Mouse (Mus musculus) layer of hippocampus, postnatal 10 days (tissue): Measurements from ENCODE around the gene Aif1l. TPM values are rescaled to one million over a fixed set of nuclear protein-coding genes. Genes with fewer than 3 reads are reported as not detected.
A peak's percentile ranks its signal among the peaks of the same experiment; 100 is the strongest.

ENCODE experiments used
- DNase-seq, 2 experiments: peaks; one replicate each; pipeline ENCODE4 v3.0.0; 2021; ENCODE audit warnings: low spot score in 2 of 2
- total RNA-seq, 2 experiments: library from RNA; stranded (reverse); gene quantifications; 2 replicates each; pipeline ENCODE4 v1.2.3; 2021

Aif1l gene
- total RNA-seq, 2 experiments from 2014 or later: 8.6 to 8.8 TPM

DNA sequence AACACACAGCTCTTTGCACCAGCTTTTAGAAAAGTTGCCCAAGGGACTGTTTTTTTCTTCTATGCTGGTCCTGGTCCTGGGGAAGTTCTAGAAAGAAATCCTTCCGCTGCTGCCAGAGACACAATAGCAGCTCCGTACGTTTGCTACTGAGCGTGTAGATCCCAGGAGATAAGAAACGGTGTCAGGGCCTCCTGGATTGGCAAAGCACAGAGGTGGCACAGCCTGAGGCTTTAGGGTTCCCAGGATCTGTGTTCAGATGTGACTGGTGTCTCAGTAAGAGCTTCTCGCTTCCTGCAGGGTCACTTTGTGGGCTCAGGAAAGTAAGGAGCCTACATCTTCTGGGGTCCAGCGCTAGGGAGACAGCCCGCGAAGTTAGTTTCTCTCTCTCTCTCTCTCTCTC is 1.0 kb downstream of the Aif1l start:
- no peak for DNase-seq

DNA sequence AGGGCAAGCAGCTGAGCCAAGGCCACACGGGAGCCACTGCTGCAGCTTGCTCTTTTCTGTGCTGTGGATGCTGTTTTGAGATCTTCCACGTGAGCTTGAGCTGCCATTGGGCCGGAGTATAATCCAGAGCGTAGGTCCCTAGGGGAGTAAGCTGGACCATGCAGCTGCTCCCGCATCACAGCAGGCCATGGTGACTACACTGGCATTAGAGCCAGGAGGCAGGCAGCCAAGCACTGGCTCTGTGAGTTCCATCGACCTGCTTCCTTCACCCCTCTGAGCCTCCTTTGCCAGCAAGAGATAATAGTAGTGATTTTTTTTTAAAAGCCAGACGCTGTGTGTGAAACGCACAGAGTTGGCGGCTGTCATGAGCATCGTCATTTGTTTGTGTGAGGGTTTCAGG is 2.3 kb downstream of the Aif1l start:
- DNase-seq: peak; percentile 41 to 43

DNA sequence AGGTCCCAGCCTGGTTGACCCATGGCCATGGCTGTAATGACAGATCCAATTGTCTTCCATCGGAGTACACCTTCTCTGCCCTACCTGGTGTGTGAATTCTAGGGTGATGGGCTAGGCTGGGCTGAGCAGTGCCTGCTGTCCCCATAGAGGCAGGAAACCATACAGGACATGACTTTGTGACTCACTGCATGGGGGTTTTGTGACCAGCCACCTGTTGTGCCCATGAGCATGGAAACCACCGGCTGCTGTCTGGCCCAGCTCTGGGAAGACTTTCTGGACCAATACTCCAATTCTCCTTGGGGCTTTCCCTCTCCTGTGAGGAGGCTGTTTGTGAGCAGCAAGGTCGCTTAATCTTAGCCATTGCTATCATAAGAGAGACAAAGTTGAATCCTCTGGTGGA is 2.8 kb downstream of the Aif1l start:
- no peak for DNase-seq

DNA sequence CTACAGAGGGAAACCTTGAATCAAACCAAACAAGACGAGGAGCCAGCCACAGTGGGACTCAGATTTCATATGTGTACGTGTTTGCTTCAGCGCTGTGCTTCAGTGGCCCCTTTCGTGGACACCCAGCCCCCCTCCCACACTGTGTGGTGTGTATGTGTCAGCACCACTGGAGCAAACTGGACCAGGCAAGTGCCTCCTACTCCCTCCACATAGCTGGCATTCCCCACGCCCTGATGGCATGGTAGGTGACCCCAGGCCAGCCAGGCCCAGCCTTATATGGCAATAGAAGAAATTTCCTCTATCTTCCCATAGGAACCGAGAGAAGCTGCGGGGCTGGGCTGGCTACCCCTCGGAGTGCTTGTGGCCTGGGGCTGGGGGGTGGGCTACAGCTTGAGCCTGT is 3.7 kb downstream of the Aif1l start:
- no peak for DNase-seq

DNA sequence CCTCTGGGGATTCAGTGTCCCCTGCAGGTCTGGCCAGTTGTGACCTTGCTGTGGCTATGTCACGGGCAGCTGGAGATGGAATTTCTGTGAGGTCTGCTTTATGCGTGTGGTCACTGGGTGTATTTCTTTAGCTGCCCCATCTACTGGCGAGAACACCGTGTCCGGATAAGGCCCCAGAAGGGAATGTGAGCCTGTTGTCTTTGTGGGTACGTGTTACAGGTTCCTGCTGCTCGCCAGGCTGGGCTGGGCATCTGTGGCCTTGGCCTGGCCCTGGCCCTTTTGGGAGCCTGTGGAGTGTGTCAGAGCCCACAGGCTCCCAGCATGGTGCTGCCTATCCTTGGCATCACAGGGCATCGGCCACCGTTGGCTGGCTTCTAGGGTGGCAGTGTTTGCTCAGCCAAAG is 4.8 kb downstream of the Aif1l start:
- DNase-seq: peak in 1 of 2 experiments; percentile 24

DNA sequence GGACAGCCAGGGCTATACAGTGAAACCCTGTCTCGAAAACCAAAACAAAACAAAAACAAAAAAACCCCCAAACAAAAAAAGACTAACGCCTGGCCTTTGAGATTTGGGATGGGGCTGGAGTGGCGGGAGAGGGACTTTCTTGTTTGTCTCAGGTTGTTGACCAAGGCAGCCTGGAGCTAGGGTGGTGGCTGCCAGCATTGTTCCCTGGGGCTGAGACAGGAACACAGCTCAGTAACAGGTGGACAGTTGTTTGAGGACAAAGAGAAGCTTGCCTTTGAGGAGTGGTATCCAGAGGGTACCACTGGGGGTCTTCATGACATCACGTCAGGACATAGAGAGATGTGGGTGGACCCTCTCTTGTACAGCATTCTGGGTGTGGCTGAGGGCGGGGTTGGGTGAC is 5.7 kb downstream of the Aif1l start:
- no peak for DNase-seq

DNA sequence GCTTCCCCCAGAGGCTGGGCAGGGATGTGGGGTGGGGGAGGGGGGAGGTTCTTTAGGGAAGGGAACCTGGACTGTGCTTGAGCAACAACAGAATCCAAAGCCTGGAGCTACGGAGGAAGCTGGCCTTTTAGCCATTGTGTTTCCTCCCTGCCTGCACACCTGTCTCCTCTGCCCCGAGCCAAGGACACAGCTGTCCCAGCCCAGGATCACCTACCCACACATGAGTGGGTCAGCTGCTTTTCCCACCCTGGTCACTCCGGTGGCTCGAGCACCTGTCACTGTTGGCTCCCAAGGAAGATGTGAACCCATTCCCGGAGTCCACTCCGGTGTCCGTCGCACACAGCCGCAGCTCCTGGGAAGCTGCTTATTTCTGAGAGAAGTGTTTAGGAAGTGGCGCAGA is 7.3 kb downstream of the Aif1l start:
- DNase-seq: no peak

DNA sequence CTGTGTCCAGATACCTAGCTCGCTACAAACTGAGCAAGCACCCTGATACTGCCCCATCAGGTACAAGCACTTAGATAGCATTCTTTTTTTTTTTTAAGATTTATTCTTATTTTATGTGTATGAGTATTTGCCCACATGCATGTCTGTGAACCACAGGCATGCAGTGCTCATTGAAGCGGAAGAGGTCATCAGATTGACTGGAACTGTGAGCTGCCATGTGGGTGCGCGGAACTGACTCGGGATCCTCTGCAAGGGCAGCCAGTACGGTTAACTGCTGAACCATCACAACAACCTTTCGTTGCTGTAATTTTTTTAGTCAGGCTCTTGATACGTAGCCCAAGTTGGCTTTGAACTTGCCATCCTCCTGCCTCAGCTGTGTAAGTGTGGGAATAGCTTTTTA is 11.0 kb downstream of the Aif1l start:
- no peak for DNase-seq

DNA sequence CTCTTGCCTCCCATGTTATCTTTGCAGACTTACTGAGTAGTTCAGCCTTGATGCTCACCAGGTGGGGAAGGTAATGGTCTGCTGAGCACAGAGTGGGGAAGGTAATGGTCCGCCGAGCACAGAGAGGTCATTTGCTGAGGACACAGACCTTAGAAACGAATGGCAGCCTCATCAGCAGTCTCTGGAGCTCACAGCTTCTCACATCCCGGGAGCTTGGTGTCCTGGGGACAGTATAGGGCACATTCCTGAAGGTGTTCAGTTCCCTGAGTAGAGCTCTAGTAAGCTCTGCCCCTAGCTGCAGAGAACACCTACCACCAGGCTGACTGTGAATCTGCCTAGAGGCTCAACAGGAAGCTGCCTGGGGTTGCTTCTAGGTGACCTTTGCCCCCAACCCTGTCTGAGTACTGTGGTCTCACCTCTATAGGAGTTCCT is 11.9 kb downstream of the Aif1l start:
- DNase-seq: no peak

DNA sequence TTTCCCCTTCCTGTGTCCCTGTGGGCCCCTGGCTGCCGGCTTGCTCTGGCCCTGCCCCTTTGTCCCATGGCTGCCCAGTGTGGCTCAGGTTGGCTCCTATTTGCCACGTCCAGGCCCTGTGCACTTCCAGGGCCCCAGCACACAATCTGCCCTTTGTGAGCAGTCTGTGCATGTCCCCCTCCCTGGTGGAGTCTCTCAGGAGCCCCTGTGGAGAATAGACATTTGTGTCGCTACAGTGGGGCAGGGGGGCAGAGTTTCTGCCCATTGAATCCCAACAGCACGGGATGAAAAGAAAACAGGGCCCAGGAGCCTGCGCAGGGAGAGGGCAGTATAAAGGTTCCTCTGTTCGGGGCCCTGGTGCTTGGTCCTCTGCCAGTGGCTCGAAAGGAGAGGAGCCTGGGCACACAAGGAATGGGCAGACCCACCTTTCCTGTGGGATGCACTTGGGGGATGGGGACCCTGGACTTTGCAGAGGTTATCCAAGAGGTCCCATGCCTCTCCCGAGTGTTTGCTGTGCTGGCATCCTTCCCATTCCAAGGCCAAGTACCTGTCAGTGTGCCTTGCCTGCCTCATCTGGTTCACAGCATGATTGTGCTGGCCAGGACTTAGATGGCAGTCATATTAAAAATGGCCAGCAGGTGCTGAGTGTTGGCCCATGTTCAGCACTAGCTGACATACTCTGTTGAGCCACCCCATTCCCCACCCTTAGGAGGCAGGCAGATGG is 12.7 kb downstream of the Aif1l start:
- DNase-seq: peak; percentile 70 to 80

DNA sequence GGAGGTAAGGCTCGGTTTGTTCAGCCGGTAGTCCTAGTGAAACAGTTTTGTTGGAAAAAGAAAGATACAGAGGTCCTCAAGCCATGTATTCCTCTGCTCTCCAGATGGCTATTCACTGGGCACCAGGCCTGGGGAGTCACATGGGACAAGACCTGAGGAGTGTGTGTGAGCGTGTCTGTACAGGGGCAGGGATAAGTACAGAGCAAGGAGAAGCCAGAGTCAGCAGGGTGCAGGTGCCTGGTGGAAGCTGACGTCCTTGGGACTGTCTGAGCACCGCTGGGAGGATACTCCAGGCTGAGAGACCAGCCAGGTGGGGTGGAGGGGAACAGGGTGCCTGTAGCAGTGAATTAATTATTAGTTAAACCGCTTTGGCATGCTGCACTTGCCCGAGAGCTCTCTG is 13.6 kb downstream of the Aif1l start:
- peak in 1 of 2 experiments; percentile 27 for DNase-seq

DNA sequence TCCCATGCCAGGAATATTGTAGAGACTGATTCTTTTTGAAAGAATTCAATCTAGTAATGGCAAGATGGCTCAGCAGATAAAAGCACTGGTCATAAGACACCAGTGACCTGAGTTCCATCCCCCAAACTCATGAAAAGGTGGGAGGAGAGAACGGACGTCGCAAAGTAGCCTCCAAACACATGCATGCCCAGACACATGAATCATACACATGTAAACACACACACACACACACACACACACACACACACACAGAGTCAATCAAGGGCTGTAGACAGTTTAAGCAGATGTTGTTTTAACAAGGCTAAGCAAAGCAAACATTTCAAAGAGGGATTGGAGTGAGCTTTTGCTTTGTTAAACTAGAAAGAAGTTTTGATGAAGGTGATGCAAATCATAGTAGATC is 14.3 kb downstream of the Aif1l start:
- no peak for DNase-seq

DNA sequence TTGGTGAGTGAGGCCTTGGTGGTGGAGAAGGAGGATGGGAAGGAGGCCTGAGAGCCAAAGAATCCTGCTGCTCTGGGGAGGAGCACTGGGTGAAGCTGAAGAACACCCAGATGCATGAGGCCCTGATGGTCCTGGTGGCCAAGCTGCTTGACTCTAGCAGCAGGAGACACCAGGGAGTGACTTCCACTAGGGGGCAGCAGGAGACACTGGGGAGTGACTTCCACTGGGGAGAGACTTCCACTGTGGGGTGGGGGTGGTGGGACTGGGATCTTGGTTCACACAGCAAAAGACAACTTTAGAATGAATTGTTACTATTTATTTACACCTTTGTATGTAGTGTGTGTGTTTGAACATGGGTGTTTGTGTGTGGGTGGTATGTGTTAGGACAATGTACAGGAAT is 15.2 kb downstream of the Aif1l start:
- DNase-seq: peak; percentile 39 to 57

DNA sequence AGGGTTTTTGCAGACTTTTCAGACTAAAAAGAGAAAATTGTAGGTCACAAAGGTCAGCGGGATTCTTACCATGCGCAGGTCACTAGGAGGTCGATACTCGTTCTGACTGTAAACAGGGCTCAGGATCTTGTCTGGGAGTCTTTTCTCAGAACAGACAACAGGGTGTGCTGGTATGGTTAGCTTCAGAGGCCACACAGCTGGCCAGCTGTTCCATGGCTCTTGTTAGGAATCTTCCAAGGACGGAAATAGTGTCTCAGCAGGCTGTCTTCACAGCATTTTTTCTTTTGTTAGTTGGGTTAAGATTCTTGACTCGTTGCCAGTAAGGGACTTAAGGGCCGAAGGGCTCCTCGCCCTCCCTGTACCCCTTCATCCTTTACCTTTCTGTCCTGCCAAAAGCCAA is 16.9 kb downstream of the Aif1l start:
- DNase-seq: no peak

DNA sequence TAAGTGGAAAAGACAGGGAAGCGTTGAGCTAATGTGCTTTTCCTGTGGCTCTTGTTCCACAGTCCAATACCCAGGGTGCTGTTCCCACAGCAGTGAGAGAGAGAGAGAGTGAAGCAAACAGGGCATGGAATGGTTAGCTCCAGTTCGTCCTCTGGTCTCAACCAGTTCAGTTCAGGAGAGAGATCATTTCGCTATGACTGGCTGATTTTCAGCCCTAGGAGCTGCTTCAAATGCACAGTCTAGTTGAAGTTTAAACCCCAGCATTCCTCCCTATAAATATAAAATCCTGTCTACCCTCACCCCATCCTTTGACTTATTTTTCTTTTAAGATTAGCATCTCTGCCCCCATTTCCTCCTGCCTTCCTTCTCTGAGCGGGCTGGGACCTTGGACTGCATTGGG is 22.6 kb downstream of the Aif1l start:
- DNase-seq: no peak

DNA sequence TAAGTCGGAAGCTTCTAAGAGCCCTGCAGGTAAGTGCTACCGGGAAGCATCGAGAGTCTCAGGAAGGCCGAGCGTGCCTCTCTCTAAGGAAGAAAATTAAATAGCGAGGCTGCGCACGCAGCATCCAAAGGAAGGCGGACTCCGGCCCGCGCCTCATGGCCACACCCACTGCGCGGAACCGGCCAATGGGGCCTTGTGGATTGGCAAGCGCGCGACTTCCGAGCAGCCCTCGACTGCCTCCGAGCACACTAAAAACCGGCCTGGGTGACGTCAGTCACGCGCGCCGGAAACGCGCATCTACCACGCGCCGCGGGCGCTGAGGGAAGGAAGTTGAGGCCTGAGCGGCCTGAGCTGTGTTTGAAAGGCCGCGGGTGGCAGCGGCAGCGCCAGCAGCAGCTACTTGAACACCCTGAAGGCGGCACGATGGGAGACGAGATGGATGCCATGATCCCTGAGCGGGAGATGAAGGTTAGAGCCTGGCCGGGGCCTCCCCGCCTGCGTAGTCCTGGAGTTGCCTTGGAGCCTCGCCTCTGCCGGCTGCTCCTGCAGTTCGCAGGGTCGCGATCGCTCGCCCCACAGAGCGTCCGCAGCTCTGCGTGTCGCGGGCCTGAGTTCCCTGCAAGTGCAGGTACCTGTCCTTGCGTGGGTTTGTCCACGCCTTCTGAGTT is 24.3 kb downstream of the Aif1l start, which contains the start of gene Nup214:
TSS of gene Nup214 (plus strand) at position 296 of the 668 bp plus-strand sequence.
- DNase-seq: peak; percentile 99

DNA sequence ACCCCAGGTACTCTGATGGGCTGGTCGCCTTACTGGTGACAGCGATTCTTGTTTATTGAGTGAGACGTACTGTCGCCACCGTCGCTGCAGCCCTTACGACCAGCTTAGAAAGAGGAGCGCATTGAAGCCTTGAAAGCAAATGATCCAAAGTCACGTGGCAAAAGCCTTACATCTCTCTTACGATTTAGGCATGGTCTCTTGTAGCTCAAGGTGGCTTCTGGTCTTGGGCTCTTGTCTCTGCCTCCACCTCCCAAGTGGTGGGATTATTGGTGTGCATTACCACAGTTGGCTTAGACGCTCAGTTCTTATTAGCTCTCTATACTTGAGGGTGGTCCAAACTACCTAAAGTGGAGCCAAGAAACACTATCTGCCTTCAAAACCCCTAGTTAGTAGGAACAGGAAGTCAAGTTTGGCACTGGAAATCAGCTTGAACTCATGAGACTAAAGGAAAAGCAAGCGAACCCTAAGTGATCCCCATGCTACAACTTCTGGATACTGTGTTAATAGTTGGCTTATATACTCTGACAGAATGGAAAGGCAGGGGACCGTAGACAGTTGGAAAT is 25.0 kb downstream of the Aif1l start:
- DNase-seq: no peak

DNA sequence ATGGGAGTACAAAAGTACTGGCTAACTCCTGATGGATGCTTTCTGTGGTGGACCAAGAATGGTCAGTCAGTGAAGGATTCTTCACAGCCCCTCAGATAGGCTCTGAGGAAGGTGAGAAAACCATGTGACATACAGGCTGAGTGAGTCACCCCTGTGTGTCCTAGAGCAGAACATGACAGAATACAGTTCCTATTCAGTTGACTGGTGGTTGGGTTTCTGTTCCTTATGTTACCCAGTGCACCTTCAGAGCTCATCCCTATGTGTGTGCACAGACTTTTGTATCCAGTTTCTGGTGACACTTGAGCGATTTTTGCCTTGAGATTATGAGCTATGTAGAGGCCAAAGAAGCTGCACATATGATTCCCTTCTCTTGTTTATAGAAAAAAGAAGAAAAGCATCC is 37.8 kb downstream of the Aif1l start:
- no peak for DNase-seq

DNA sequence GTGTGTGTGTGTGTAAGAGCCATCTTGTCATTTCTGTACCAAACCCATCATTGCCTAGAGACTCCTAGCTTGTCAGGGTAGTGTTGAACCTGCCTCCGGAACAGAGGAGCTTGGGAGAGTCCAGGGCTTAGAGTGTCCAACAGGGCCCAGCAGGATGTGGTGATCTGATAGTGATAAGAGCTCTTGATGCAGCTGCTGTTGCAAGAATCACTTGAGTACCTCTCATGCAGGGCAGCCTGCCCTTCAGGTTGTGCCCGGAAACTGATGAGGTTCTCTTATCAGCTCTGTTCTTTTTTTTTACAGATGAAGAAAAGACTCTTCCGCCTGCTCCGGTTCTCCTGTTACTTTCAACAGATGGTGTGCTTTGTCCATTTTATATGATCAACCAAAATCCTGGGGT is 41.0 kb downstream of the Aif1l start:
- DNase-seq: no peak

DNA sequence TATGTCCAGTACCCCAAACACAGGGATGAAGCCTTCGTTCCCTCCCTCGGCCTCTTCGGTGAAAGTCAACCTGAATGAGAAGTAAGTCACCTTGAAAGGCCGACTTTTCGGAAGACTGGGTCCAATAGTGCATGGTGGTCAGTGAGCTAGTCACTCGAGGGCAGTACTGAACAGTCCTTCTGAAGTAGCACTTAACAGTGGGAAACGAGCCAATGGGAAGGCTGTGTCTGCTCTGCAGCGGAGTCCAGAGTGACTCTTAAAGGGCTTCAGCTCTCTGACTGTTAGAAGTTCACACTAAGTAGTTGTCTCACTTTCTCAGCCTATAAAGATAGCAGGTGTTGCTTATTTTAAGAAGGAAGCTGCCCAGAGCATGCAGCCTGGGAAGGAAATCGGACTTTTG is 45.0 kb downstream of the Aif1l start:
- DNase-seq: no peak

DNA sequence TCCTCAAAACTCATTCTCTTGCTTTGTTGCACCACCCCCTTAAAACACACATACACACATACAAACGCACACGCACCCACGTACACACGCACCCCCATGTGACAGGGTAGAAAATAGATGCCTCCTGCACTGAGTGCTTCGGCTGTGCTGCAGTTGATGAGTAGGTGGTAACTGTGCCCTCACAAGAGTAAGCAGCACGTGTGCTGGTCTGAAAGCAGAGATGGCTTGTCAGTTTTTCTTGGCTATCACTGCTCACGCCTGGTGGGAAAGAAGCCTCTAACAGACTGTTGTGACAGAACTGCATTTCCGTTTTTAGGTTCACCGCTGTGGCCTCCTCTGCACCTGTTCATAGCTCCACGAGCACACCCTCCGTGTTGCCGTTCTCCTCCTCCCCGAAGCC is 46.1 kb downstream of the Aif1l start:
- peak; percentile 29 to 30 for DNase-seq

DNA sequence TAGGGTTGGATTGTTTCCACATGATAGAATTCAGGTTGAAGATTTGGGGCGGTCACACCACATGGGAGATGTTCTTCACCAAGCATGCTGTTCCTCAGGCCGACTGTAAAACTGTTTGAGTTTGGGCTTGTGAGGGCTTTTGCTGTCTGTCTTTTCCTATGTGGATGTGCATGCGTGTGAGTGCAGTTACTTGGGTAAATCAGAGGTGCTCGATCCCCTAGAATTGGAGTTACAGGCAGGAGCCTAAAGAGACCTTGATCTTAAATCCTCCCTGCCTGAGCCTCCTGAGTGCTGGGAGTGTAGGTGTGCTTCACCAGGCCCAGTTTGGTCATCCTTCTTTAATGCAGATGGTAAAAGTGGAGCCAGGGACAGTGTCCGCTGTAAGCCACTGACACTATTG is 47.6 kb downstream of the Aif1l start:
- no peak for DNase-seq

DNA sequence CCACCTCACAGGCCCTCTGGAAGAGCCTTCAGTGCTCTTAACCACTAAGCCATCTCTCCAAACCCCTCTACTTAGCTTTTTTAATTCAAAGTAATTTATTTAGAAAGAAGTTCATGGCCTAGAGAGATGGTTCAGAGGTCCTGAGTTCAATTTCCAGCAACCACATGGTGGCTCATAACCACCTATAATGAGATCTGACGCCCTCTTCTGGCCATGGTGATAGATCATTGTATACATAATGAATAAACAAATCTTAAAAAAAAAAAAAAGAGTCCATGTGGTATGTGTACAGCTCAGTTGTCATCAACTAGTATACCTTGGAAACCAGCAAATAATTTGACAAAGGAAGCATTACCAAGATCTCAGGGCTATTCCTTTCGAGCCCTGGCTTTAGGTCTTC is 48.5 kb downstream of the Aif1l start:
- DNase-seq: no peak
